Mouse (Mus musculus): ENCODE measurements around the gene Fgd5.

- no peak for TF ChIP-seq EP300 (IDR thresholded peaks at IDR 0.05; ENCODE audit: insufficient read depth, low read depth, low read length)
- no peak for TF ChIP-seq CTCF (IDR thresholded peaks at IDR 0.05; ENCODE audit: low read depth, low read length)
- no peak for TF ChIP-seq POLR2A (IDR thresholded peaks at IDR 0.05; ENCODE audit: insufficient read depth, low read length)
Observed at GRCm38 (mm10) chr6:91966006-91966405, 12.7 kb upstream of the Fgd5 start.
